Mouse (Mus musculus): Measurements from ENCODE around the gene Arl10. TPM values are rescaled to one million over a fixed set of nuclear protein-coding genes. Genes with fewer than 3 reads are reported as not detected.

Arl10 gene
- polyA plus RNA-seq, 1 experiment, result not detected

- Histone ChIP-seq H3K9me3 (ENCODE audit: control insufficient read depth, low read length) (no peaks in the 10 kb centered on the region), H3K4me1 (ENCODE audit: control insufficient read depth) (peaks cover 42% of the 10 kb centered on the region), H3K36me3 (ENCODE audit: control insufficient read depth) (peaks cover 38% of the 10 kb centered on the region), H3K4me3 (replicated peaks) (peak overlapping the region; percentile 88), H3K27me3 (ENCODE audit: control insufficient read depth) (no peaks in the 10 kb centered on the region)
- TF ChIP-seq GATA1 (IDR thresholded peaks at IDR 0.05; ENCODE audit: low read length) (no peak), TAL1 (IDR thresholded peaks at IDR 0.05; ENCODE audit: low read length) (no peak)
Measured at GRCm38 (mm10) chr13:54564232-54565200, 10.3 kb upstream of the Arl10 start.

- Histone ChIP-seq H3K27me3 (ENCODE audit: control insufficient read depth) (no peaks in the 10 kb centered on the region), H3K9me3 (ENCODE audit: control insufficient read depth, low read length) (no peaks in the 10 kb centered on the region), H3K4me1 (ENCODE audit: control insufficient read depth) (peaks cover 42% of the 10 kb centered on the region), H3K4me3 (replicated peaks) (peak within 1 kb of the TSS; percentile 88), H3K36me3 (ENCODE audit: control insufficient read depth) (peaks cover 31% of the 10 kb centered on the region)
- no peak for TF ChIP-seq GATA1 (IDR thresholded peaks at IDR 0.05; ENCODE audit: low read length)
- TF ChIP-seq TAL1 (IDR thresholded peaks at IDR 0.05; ENCODE audit: low read length), result no peak
Measured at GRCm38 (mm10) chr13:54565201-54565581, 9.6 kb upstream of the Arl10 start, which contains the start of gene 4833439L19Rik. 4833439L19Rik (minus strand) TSS chr13:54565435.

GRCm38 (mm10) chr13:54565594-54566345 lies 9.0 kb upstream of the Arl10 start:
- TF ChIP-seq GATA1 (IDR thresholded peaks at IDR 0.05; ENCODE audit: low read length), result no peak
- no peak for TF ChIP-seq TAL1 (IDR thresholded peaks at IDR 0.05; ENCODE audit: low read length)
- H3K4me1 ChIP-seq (ENCODE audit: control insufficient read depth), result peaks cover 42% of the 10 kb centered on the region
- H3K36me3 ChIP-seq (ENCODE audit: control insufficient read depth), result peaks cover 26% of the 10 kb centered on the region
- H3K27me3 ChIP-seq (ENCODE audit: control insufficient read depth), result no peaks in the 10 kb centered on the region
- H3K9me3 ChIP-seq (ENCODE audit: control insufficient read depth, low read length), result no peaks in the 10 kb centered on the region
- H3K4me3 ChIP-seq (replicated peaks), result peak overlapping the region; percentile 88

- Histone ChIP-seq H3K4me3 (replicated peaks) (no peak overlapping the region), H3K4me1 (ENCODE audit: control insufficient read depth) (peaks cover 36% of the 10 kb centered on the region), H3K27me3 (ENCODE audit: control insufficient read depth) (peaks cover 8% of the 10 kb centered on the region), H3K36me3 (ENCODE audit: control insufficient read depth) (no peaks in the 10 kb centered on the region; the same call in 1 of the 2 replicates), H3K9me3 (ENCODE audit: control insufficient read depth, low read length) (no peaks in the 10 kb centered on the region)
- TF ChIP-seq TAL1 (IDR thresholded peaks at IDR 0.05; ENCODE audit: low read length), result no peak
- TF ChIP-seq GATA1 (IDR thresholded peaks at IDR 0.05; ENCODE audit: low read length), result no peak
Measured at GRCm38 (mm10) chr13:54568380-54568779, 6.4 kb upstream of the Arl10 start.

GRCm38 (mm10) chr13:54569282-54569681 lies 5.5 kb upstream of the Arl10 start:
- Histone ChIP-seq H3K4me1 (ENCODE audit: control insufficient read depth) (peaks cover 32% of the 10 kb centered on the region), H3K4me3 (replicated peaks) (no peak overlapping the region), H3K36me3 (ENCODE audit: control insufficient read depth) (no peaks in the 10 kb centered on the region), H3K27me3 (ENCODE audit: control insufficient read depth) (peaks cover 16% of the 10 kb centered on the region), H3K9me3 (ENCODE audit: control insufficient read depth, low read length) (no peaks in the 10 kb centered on the region)
- no peak for TF ChIP-seq GATA1 (IDR thresholded peaks at IDR 0.05; ENCODE audit: low read length)
- TF ChIP-seq TAL1 (IDR thresholded peaks at IDR 0.05; ENCODE audit: low read length), result no peak

- peaks cover 35% of the 10 kb centered on the region for H3K4me1 ChIP-seq (ENCODE audit: control insufficient read depth)
- peaks cover 31% of the 10 kb centered on the region for H3K27me3 ChIP-seq (ENCODE audit: control insufficient read depth)
- H3K4me3 ChIP-seq (replicated peaks), result no peak overlapping the region
- no peaks in the 10 kb centered on the region for H3K36me3 ChIP-seq (ENCODE audit: control insufficient read depth)
- TF ChIP-seq TAL1 (IDR thresholded peaks at IDR 0.05; ENCODE audit: low read length), result no peak
- no peaks in the 10 kb centered on the region for H3K9me3 ChIP-seq (ENCODE audit: control insufficient read depth, low read length)
Measured at GRCm38 (mm10) chr13:54570736-54571135, 4.1 kb upstream of the Arl10 start.

- H3K27me3 ChIP-seq (ENCODE audit: control insufficient read depth), result peaks cover 38% of the 10 kb centered on the region
- peaks cover 35% of the 10 kb centered on the region for H3K4me1 ChIP-seq (ENCODE audit: control insufficient read depth)
- H3K9me3 ChIP-seq (ENCODE audit: control insufficient read depth, low read length), result no peaks in the 10 kb centered on the region
- TF ChIP-seq GATA1 (IDR thresholded peaks at IDR 0.05; ENCODE audit: low read length) (no peak), TAL1 (IDR thresholded peaks at IDR 0.05; ENCODE audit: low read length) (no peak)
- H3K4me3 ChIP-seq (replicated peaks), result no peak overlapping the region
- H3K36me3 ChIP-seq (ENCODE audit: control insufficient read depth), result no peaks in the 10 kb centered on the region
Measured at GRCm38 (mm10) chr13:54571637-54572036, 3.2 kb upstream of the Arl10 start.

GRCm38 (mm10) chr13:54572621-54573020 lies 2.2 kb upstream of the Arl10 start:
- no peak overlapping the region for H3K4me3 ChIP-seq (replicated peaks)
- H3K27me3 ChIP-seq (ENCODE audit: control insufficient read depth), result peaks cover 38% of the 10 kb centered on the region
- H3K4me1 ChIP-seq (ENCODE audit: control insufficient read depth), result peaks cover 34% of the 10 kb centered on the region
- H3K36me3 ChIP-seq (ENCODE audit: control insufficient read depth), result no peaks in the 10 kb centered on the region; the same call in 1 of the 2 replicates
- TF ChIP-seq GATA1 (IDR thresholded peaks at IDR 0.05; ENCODE audit: low read length) (no peak), TAL1 (IDR thresholded peaks at IDR 0.05; ENCODE audit: low read length) (no peak)
- H3K9me3 ChIP-seq (ENCODE audit: control insufficient read depth, low read length), result no peaks in the 10 kb centered on the region

GRCm38 (mm10) chr13:54575489-54575888 lies 674 bp downstream of the Arl10 start:
- Histone ChIP-seq H3K27me3 (ENCODE audit: control insufficient read depth) (peaks cover 38% of the 10 kb centered on the region), H3K4me1 (ENCODE audit: control insufficient read depth) (peaks cover 32% of the 10 kb centered on the region), H3K9me3 (ENCODE audit: control insufficient read depth, low read length) (no peaks in the 10 kb centered on the region), H3K4me3 (replicated peaks) (peak overlapping the region; percentile 69), H3K36me3 (ENCODE audit: control insufficient read depth) (peaks cover 6% of the 10 kb centered on the region)
- TF ChIP-seq GATA1 (IDR thresholded peaks at IDR 0.05; ENCODE audit: low read length) (no peak), TAL1 (IDR thresholded peaks at IDR 0.05; ENCODE audit: low read length) (no peak)

All from erythroblast, embryonic 14.5 days (primary cell).